Mouse (Mus musculus): ENCODE measurements at regions not wholly inside any gene's neighbourhood (a gene's known extent, or its start where the extent isn't known, plus 50 kb on each side); places are given as distances from the start of the nearest gene placed in this dataset.

DNA sequence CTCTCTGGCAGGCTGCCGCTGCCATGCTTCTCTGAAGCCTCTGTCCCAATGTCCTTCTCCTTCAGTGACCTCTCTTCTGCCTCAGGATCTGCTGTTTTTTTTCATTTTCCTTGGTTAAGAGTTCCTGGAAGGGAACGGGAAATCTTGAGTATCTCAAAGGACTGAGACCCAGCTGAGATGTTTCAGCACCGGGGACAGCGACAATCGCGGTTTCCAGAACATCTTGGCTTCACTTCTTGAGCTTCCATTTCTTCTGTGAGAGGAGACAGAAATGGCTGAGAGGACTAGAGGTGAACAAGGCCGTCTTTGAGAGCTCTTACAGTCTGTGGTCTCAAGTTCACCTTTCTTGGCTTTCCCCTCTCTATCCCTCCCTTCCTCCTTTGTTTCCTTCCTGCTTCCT is 136.6 kb upstream of the Lhx1 start:
- TF ChIP-seq CTCF (conservative IDR thresholded peaks at IDR 0.05; ENCODE audit: insufficient read depth, insufficient read length, low read depth, low read length) (no peak), POLR2A (IDR thresholded peaks at IDR 0.05; ENCODE audit: low read depth, low read length) (no peak)

Data from kidney, adult 2 months (tissue).